Mouse (Mus musculus): ENCODE measurements at regions not wholly inside any gene's neighbourhood (a gene's known extent, or its start where the extent isn't known, plus 50 kb on each side); places are given as distances from the start of the nearest gene placed in this dataset.

GRCm38 (mm10) chr5:133078390-133078789 lies 535.2 kb upstream of the Auts2 start:
- H3K4me1 ChIP-seq (replicated peaks) = peaks cover 7% of the 10 kb centered on the region
- H3K9me3 ChIP-seq = no peaks in the 10 kb centered on the region
- WGBS = 65% methylated on average over 4 of the region's 4 CpGs
- no peak for ATAC-seq (ENCODE audit: low FRiP score)
- no peak overlapping the region for H3K4me2 ChIP-seq
- H3K4me3 ChIP-seq = no peak overlapping the region
- no peak overlapping the region for H3K27ac ChIP-seq
- no peak overlapping the region for H3K9ac ChIP-seq
- H3K27me3 ChIP-seq = no peaks in the 10 kb centered on the region
- H3K36me3 ChIP-seq = no peaks in the 10 kb centered on the region

- Histone ChIP-seq H3K9ac (no peak overlapping the region), H3K36me3 (no peaks in the 10 kb centered on the region), H3K4me2 (no peak overlapping the region), H3K27me3 (no peaks in the 10 kb centered on the region), H3K27ac (no peak overlapping the region), H3K4me1 (replicated peaks) (peaks cover 4% of the 10 kb centered on the region), H3K4me3 (no peak overlapping the region), H3K9me3 (no peaks in the 10 kb centered on the region)
- 54% methylated on average over 2 of the region's 2 CpGs for WGBS
- no peak for ATAC-seq (ENCODE audit: low FRiP score)
Observed at GRCm38 (mm10) chr5:133073317-133073716, 530.2 kb upstream of the Auts2 start.

DNA sequence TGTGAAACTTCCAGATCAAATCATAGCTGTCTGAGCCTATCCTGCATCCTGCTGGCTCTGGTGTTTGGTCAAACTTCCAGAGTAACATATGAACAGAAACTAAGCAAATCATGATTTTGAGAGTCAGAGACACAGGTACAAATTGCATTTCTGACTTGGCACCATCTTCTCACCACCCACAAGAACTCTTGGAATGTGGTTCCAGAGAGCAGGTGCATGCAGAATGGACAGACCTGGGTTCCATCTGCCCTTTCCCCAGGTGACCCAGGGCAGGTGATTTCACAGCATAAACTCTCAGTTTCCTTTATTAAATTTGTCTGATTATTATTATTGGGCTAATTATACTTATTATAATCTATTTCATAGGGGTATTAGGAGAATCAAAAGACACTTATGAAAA lies 527.0 kb upstream of the Auts2 start:
- Histone ChIP-seq H3K4me1 (replicated peaks) (no peaks in the 10 kb centered on the region), H3K27me3 (no peaks in the 10 kb centered on the region), H3K9me3 (no peaks in the 10 kb centered on the region), H3K36me3 (no peaks in the 10 kb centered on the region), H3K4me2 (no peak overlapping the region), H3K9ac (no peak overlapping the region), H3K27ac (no peak overlapping the region), H3K4me3 (no peak overlapping the region)
- ATAC-seq (ENCODE audit: low FRiP score) = no peak

GRCm38 (mm10) chr5:133062481-133062880 lies 519.3 kb upstream of the Auts2 start:
- no peaks in the 10 kb centered on the region for H3K27me3 ChIP-seq
- 55% methylated on average over 3 of the region's 3 CpGs for WGBS
- no peak for ATAC-seq (ENCODE audit: low FRiP score)
- 0 out of 2 replicates have a peak, but pooled peaks cover 3% of the 10 kb centered on the region for H3K4me1 ChIP-seq (replicated peaks)
- H3K27ac ChIP-seq = no peak overlapping the region
- no peaks in the 10 kb centered on the region for H3K36me3 ChIP-seq
- no peak overlapping the region for H3K4me3 ChIP-seq
- no peak overlapping the region for H3K4me2 ChIP-seq
- 0 out of 2 replicates have a peak, but pooled peaks cover 3% of the 10 kb centered on the region for H3K9me3 ChIP-seq
- H3K9ac ChIP-seq = no peak overlapping the region

DNA sequence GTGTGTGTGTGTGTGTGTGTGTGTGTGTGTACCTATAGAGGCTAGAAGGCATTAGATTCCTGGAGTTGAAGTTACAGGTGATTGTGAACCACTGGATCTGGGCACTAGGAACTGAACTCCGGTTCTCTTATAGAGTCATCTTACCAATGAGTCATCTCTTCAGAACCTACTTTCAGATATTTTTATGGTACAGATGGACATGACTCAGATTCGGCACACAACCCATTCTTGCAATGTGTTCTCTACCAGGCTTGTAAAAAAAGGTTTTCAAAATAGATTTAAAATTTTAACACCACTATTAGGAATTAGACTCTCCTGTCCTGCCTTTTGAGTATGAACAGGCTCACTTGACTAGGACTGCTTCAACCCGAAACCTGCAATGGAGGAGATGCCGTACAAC lies 504.3 kb upstream of the Auts2 start:
- H3K4me3 ChIP-seq = no peak overlapping the region
- H3K36me3 ChIP-seq = no peaks in the 10 kb centered on the region
- no peak overlapping the region for H3K9ac ChIP-seq
- H3K27me3 ChIP-seq = no peaks in the 10 kb centered on the region
- ATAC-seq (ENCODE audit: low FRiP score) = no peak
- WGBS = 94% methylated on average over 4 of the region's 4 CpGs
- no peaks in the 10 kb centered on the region for H3K9me3 ChIP-seq
- no peak overlapping the region for H3K4me2 ChIP-seq
- no peaks in the 10 kb centered on the region for H3K4me1 ChIP-seq (replicated peaks)
- H3K27ac ChIP-seq = no peak overlapping the region

DNA sequence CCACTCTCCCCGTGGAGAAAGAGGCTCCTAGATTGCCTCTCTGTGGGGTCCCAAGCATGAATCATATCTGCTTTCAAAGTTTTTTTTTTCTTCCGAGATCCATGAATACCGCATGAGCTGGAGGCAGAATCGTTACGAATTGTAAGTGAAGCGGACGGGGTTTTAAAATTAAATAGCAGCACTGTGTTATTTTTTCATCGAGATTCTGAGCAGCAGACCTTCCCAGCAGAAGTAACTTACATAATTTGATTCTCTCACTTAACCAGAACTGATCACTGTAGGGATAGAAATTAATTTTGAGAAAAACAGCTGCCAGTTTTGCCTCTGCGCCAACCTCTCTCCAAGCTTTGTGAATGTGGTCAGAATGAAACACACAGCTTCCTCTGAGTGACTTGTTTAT lies 502.5 kb upstream of the Auts2 start:
- Histone ChIP-seq H3K9ac (no peak overlapping the region), H3K27ac (no peak overlapping the region), H3K36me3 (no peaks in the 10 kb centered on the region), H3K9me3 (no peaks in the 10 kb centered on the region), H3K4me1 (replicated peaks) (no peaks in the 10 kb centered on the region), H3K4me2 (no peak overlapping the region), H3K27me3 (no peaks in the 10 kb centered on the region), H3K4me3 (no peak overlapping the region)
- no peak for ATAC-seq (ENCODE audit: low FRiP score)
- 68% methylated on average over 9 of the region's 9 CpGs for WGBS

GRCm38 (mm10) chr5:133027590-133027989 lies 484.4 kb upstream of the Auts2 start:
- no peaks in the 10 kb centered on the region for H3K4me1 ChIP-seq (replicated peaks)
- ATAC-seq (ENCODE audit: low FRiP score) = no peak

DNA sequence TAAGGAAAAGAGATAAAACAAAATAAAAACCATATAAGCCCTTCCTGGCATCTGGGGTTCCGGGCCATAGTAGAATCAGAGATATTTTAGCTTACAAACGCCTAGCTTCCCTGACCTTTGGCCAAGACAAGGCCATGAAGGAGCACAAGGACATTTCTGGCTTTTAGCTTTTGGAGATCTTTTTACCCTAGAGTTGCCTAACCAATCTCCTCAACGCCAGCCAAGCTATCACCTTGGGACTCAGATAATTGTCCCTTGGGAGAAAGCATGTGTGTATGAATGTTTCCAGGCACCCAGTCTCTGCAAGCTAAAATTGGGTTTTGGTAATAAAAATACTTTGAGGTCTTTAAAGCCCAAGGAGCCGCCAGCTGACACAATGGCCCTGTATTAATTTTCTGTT lies 482.0 kb upstream of the Auts2 start:
- H3K9me3 ChIP-seq = peaks cover 7% of the 10 kb centered on the region; the same call in 1 of the 2 replicates
- H3K36me3 ChIP-seq = no peaks in the 10 kb centered on the region
- no peak overlapping the region for H3K4me2 ChIP-seq
- no peak overlapping the region for H3K4me3 ChIP-seq
- H3K4me1 ChIP-seq (replicated peaks) = no peaks in the 10 kb centered on the region; the same call in 1 of the 2 replicates
- no peak for ATAC-seq (ENCODE audit: low FRiP score)
- H3K9ac ChIP-seq = no peak overlapping the region
- H3K27me3 ChIP-seq = no peaks in the 10 kb centered on the region
- H3K27ac ChIP-seq = no peak overlapping the region
- WGBS = 82% methylated on average over 4 of the region's 4 CpGs

More at GRCm38 (mm10) chr5:133027590-133027989, 484.4 kb upstream of the Auts2 start:
- H3K4me3 ChIP-seq = no peak overlapping the region
- peaks cover 7% of the 10 kb centered on the region; the same call in 1 of the 2 replicates for H3K9me3 ChIP-seq
- 87% methylated on average over 4 of the region's 4 CpGs for WGBS
- no peaks in the 10 kb centered on the region for H3K36me3 ChIP-seq
- no peak overlapping the region for H3K9ac ChIP-seq
- H3K27me3 ChIP-seq = no peaks in the 10 kb centered on the region
- no peak overlapping the region for H3K4me2 ChIP-seq
- no peak overlapping the region for H3K27ac ChIP-seq

DNA sequence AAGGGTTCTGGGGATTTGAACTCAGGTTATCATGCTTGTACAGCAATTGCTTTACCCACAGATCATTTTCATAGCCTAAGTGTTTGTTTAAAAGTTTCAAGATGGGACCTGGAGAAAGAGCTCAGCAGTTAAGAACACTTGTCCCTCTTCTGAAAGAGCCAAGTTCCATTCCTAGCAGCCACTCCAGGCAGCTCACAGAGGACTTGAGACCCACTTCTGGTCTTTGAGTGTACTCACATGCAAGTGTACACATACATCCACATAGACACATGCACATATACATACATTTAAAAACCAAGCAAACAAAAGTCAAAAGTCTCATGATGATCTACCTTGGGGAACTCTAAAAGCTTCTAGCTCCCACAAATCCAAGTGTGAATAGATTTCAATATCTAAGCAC lies 477.7 kb upstream of the Auts2 start:
- ATAC-seq (ENCODE audit: low FRiP score) = no peak
- Histone ChIP-seq H3K36me3 (no peaks in the 10 kb centered on the region), H3K9ac (no peak overlapping the region), H3K4me1 (replicated peaks) (peaks cover 4% of the 10 kb centered on the region; the same call in 1 of the 2 replicates), H3K27me3 (no peaks in the 10 kb centered on the region), H3K4me3 (no peak overlapping the region), H3K27ac (no peak overlapping the region), H3K4me2 (no peak overlapping the region), H3K9me3 (0 out of 2 replicates have a peak, but pooled peaks cover under 1% of the 10 kb centered on the region)

DNA sequence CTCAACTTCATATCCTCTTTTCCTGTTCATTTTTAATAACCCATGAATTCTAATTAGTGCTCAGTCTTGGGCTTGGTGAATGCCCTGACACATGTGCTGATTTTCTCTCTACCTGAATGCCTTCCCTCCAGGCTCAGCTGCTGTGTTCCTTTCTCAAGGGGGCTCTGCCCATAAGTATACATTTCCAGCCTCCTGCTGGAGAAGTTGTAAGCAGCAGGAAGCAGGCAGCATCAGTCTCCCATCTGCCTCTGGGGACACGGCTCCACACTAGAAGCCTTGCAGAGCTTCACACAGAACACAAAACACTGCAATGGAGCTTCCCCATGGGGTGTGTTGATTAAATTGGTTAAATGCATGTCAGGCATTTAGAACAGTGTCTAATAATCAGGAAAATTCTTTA lies 477.0 kb upstream of the Auts2 start:
- Histone ChIP-seq H3K9ac (no peak overlapping the region), H3K27ac (no peak overlapping the region), H3K27me3 (no peaks in the 10 kb centered on the region), H3K36me3 (no peaks in the 10 kb centered on the region), H3K4me1 (replicated peaks) (peaks cover 4% of the 10 kb centered on the region; the same call in 1 of the 2 replicates), H3K4me2 (no peak overlapping the region), H3K9me3 (no peaks in the 10 kb centered on the region), H3K4me3 (no peak overlapping the region)
- 59% methylated on average over 1 of the region's 1 CpGs for WGBS
- no peak for ATAC-seq (ENCODE audit: low FRiP score)

- Histone ChIP-seq H3K36me3 (no peaks in the 10 kb centered on the region), H3K9ac (no peak overlapping the region), H3K27me3 (no peaks in the 10 kb centered on the region), H3K4me3 (no peak overlapping the region), H3K27ac (no peak overlapping the region), H3K4me2 (no peak overlapping the region), H3K9me3 (no peaks in the 10 kb centered on the region), H3K4me1 (replicated peaks) (no peaks in the 10 kb centered on the region)
- WGBS = 87% methylated on average over 14 of the region's 14 CpGs
- no peak for ATAC-seq (ENCODE audit: low FRiP score)
Observed at GRCm38 (mm10) chr5:133010624-133011575, 467.8 kb upstream of the Auts2 start.

DNA sequence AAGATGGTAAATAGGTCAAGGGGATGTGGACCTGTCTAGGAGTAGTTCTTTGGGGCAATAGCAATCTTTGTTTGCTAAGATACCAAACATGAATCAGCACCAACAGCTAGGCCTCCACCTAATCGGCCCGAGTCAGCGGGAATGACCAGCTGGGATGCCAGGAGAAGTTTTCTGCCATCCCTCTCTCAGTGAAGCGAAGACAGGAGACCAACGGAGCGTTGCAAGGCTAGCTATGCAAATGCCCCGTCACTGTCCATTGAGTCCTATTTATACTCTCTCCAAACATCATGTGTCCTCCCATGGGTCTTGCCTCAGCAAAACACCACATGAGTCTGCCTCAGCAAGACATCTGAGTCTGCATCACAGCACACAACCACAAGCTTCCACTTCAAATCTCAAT lies 439.7 kb upstream of the Auts2 start:
- no peak overlapping the region for H3K4me3 ChIP-seq
- no peaks in the 10 kb centered on the region for H3K36me3 ChIP-seq
- WGBS = 88% methylated on average over 7 of the region's 7 CpGs
- H3K9me3 ChIP-seq = no peaks in the 10 kb centered on the region
- H3K4me1 ChIP-seq (replicated peaks) = no peaks in the 10 kb centered on the region
- no peak for ATAC-seq (ENCODE audit: low FRiP score)
- H3K27ac ChIP-seq = no peak overlapping the region
- H3K27me3 ChIP-seq = no peaks in the 10 kb centered on the region
- no peak overlapping the region for H3K9ac ChIP-seq
- H3K4me2 ChIP-seq = no peak overlapping the region

- no peak for ATAC-seq (ENCODE audit: low FRiP score)
Observed at GRCm38 (mm10) chr5:132979013-132979412, 435.9 kb upstream of the Auts2 start.

More at GRCm38 (mm10) chr5:132979013-132979412, 435.9 kb upstream of the Auts2 start:
- no peak overlapping the region for H3K9ac ChIP-seq
- no peak overlapping the region for H3K4me3 ChIP-seq
- no peak overlapping the region for H3K4me2 ChIP-seq
- H3K36me3 ChIP-seq = no peaks in the 10 kb centered on the region
- no peaks in the 10 kb centered on the region for H3K27me3 ChIP-seq
- H3K27ac ChIP-seq = no peak overlapping the region
- peaks cover 7% of the 10 kb centered on the region for H3K4me1 ChIP-seq (replicated peaks)
- 88% methylated on average over 5 of the region's 5 CpGs for WGBS
- H3K9me3 ChIP-seq = no peaks in the 10 kb centered on the region

Data from hindbrain, embryonic 13.5 days (tissue).